ENCODE assay signal across 12 mouse cellular contexts in the genomic region with DNA sequence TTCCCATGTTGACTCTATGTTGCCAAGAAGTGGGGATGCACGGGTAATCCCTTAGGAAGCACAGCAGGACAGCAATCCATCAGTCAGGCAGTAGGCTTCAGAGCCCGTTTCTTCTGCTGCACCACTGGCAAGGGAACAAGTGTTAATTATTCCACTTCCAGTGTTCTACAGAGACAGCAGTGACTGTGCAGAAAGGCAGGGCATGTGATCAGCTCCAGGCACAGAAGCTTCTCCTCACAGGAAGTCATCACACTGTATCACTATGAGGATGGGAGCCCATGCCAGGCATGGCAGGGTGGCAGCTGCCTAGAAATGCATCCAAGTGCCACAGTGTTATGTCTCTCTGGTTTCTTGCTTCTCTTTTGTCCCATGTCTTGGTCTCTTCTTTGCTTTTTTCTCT. TPM values are rescaled to one million over a fixed set of nuclear protein-coding genes. Genes with fewer than 3 reads are reported as not detected.
DNase-seq lines count a peak whose midpoint lies in the region; ATAC-seq lines count a peak whose summit lies in the region.
"Had no signal": no experiment of that assay in that cellular context is flagged by ENCODE, and none has a peak within 500 bp of the region (broad histone marks: within the 10 kb centered on the region; RNA-seq: fewer than 3 reads in every experiment).

No protein-coding gene starts in this region.

- ATAC-seq in megakaryocyte, adult 5-6 weeks (ENCODE audit: poor library complexity, severe bottlenecking), result no peak
- peak; percentile 81 for ATAC-seq in frontal cortex, adult (ENCODE audit: low TSS enrichment)
- ATAC-seq: midbrain, embryonic 15.5 days had no signal

- no peaks in the 10 kb centered on the region for H3K27me3 ChIP-seq in megakaryocyte, embryonic 14.5 days (replicated peaks)
- H3K27me3 ChIP-seq: CH12.LX; midbrain, embryonic 15.5 days had no signal

- H3K4me3 ChIP-seq in megakaryocyte, embryonic 14.5 days (replicated peaks), result peak overlapping the region; percentile 47
- H3K4me3 ChIP-seq: midbrain, embryonic 15.5 days had no signal

- peak; percentile 80 for DNase-seq in left cerebral cortex, adult 11 months (ENCODE audit: low spot score)
- peak; percentile 10 for DNase-seq in right cerebral cortex, postnatal 4 days
- DNase-seq in testis, postnatal 10 days (ENCODE audit: low spot score), result no peak
- no peak for DNase-seq in kidney, postnatal 25 days
- DNase-seq in kidney, postnatal 14 days, result no peak
- DNase-seq: kidney, postnatal 36 days; thymus, postnatal 25 days had no signal

- peaks cover 9% of the 10 kb centered on the region for H3K4me1 ChIP-seq in megakaryocyte, embryonic 14.5 days
- H3K4me1 ChIP-seq: midbrain, embryonic 15.5 days had no signal

- H3K36me3 ChIP-seq in megakaryocyte, embryonic 14.5 days (replicated peaks; ENCODE audit: low read length), result no peaks in the 10 kb centered on the region
- H3K36me3 ChIP-seq: midbrain, embryonic 15.5 days had no signal

- H3K9me3 ChIP-seq in megakaryocyte, embryonic 14.5 days, result no peaks in the 10 kb centered on the region; the same call in 1 of the 2 replicates
- H3K9me3 ChIP-seq: midbrain, embryonic 15.5 days had no signal

RNA-seq across cellular contexts. Expression of gene Trib2, which starts 57.9 kb away (rescaled TPM):
- polyA plus RNA-seq in megakaryocyte, embryonic 14.5 days (2012; ENCODE audit: insufficient read depth, low replicate concordance), result 2.6 and 9.2 TPM in 2 replicates
- 0.96 and 1.0 TPM in 2 replicates for total RNA-seq in megakaryocyte, adult 5-6 weeks (2015)
- total RNA-seq in megakaryocyte, adult 5-6 weeks (2017), result 0.33 and 0.57 TPM in 2 replicates

Comparison
In these comparisons a context has a peak if more than half of its experiments do, and no peak if none do; other contexts are left out.
1. DNase-seq: peak in left cerebral cortex, adult 11 months (single experiment) and right cerebral cortex, postnatal 4 days (single experiment); none in testis, postnatal 10 days (single experiment), kidney, postnatal 25 days (0 of 2) and kidney, postnatal 14 days (single experiment).